Mouse (Mus musculus) spleen, embryonic (tissue): ENCODE measurements around the gene Slit3.

Experiments
- CTCF ChIA-PET: fragments of 350-600 bp; sonication (Branson Sonifier 250); formaldehyde crosslinking; loops from one replicate; lab custom pipeline; 2022; lab: Charles Lee

Gene Slit3

GRCm38 (mm10) chr11:35345696-35346480 lies 224.9 kb downstream of the Slit3 start:
- CTCF ChIA-PET, result no interaction called here

GRCm38 (mm10) chr11:35348099-35348498 lies 227.1 kb downstream of the Slit3 start:
- CTCF ChIA-PET, result no interaction called here

DNA sequence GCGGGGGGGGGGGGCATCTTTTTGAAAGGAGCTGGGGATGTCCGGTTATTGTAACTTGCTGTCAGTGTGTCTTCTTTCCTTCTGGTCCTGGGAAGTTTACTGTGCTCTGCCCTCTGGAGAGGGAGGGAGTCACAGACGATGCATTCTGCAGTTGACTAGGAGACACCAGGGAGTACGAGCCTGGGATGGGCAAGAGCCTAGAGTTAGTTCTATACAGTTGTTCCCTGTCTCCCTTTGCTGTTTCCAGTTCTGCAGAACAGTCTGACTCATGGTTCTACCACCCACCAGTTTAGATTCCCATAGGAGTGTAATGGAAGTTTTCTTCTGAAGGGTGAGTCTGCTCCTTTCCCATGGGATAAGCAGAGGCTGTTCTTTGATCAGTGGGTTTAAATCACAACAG lies 229.9 kb downstream of the Slit3 start:
- CTCF ChIA-PET, result interaction anchor here (0.6 kb wide), 2 partner anchors 21 to 217 kb away, joined by 4 to 6 read pairs; no protein-coding TSS in a partner anchor

DNA sequence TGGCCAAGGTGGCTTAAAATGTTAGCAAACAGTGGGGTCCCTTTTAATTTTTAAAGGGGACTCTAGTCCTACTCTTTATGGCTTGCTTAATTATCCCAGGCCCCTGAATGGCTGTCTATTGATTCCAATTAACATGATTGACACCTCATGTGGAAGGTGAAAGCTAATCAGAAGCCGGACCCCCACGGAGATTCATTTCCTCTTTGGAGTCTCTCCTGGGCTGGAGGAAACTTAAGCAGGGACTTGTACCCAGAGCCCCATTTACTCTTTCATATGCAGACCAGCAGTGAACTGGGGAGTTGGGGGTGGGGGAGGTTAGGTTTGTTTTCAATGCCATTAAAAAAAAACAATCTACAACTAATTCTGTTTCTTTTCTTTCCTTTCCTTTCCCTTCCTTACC lies 230.4 kb downstream of the Slit3 start:
- CTCF ChIA-PET, result interaction anchor here (0.6 kb wide), 2 partner anchors 21 to 217 kb away, joined by 4 to 6 read pairs; no protein-coding TSS in a partner anchor

- CTCF ChIA-PET, result no interaction called here
Measured at GRCm38 (mm10) chr11:35355811-35356210, 234.8 kb downstream of the Slit3 start.

DNA sequence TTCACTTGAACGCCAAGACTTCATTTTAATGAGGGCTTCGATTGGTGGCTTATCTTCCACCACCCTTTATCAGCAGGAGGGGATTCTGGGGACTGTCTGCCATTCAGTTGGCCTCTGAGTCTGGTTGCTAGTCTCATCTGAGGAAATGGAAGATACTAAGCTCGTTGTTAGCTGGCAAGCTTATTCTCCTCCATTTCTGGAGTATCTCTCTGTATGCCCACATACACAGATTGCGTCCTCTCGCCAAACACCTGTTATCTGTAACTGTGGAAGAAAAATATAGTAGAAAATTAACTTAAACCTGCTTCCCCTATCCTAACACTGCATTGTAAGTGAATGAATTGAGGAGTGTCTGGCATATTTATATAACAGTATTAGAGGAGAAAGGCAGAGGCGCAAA lies 240.0 kb downstream of the Slit3 start:
- CTCF ChIA-PET, result no interaction called here

DNA sequence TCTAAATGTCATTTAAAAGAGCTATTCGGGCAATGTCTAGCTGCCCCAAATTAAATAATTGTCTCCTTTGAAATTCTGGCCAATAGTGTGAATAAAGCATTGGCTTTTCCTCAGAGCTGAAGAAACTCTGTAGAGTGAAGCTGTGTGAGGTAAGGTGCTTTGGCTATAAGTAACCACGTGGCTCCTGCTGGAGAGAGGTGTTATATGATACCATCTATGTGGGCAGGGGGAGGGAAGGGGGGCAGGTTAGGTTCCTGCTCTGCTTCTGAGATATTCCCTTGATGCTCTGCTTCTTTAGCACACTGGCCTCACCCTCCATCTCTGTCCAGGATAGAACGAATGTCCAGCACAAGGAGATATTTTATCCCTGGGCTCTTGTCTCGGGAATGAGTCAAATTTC lies 242.0 kb downstream of the Slit3 start:
- CTCF ChIA-PET, result no interaction called here

- CTCF ChIA-PET, result no interaction called here
Measured at GRCm38 (mm10) chr11:35364469-35364868, 243.4 kb downstream of the Slit3 start.

DNA sequence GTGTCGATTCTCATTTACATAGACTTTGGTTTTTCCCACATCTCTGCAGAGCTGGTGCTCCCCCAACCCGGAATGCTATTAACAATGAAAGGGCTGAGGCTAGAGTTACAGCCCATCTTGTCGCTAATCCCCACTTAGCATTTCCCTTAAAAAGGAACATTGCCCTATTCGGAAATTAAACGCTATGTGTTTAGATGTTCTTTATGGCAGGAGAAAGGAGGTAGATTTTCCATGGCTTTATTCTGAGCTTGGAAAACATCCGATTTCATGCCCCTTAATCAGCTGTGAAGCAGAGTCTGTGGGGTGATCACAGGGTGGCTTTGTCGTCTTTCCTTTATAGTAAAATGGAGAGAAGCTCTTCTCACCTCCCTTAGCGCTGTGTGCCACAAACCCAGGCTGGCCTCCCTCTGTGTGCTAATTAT lies 244.5 kb downstream of the Slit3 start:
- CTCF ChIA-PET, result no interaction called here

GRCm38 (mm10) chr11:35366611-35367010 lies 245.6 kb downstream of the Slit3 start:
- CTCF ChIA-PET, result no interaction called here

DNA sequence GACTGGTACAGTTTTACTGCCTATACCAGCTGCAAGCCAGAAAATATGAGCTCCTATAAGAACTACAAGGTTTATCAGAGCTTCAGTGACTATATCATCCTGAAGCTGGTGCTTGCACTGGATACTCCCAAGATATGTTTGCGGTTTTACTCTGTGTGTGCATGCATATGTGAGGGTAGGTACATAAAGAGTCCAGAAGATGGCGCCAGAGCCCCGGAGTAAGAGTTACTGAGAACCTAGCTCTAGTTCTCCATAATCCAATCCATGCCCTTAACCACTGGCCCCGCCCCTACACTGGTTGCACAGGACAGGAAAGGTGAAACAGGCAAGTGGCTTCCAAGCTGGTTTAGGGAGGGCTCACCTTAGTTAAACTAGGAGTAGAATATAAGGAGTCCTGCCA lies 246.2 kb downstream of the Slit3 start:
- CTCF ChIA-PET, result no interaction called here

DNA sequence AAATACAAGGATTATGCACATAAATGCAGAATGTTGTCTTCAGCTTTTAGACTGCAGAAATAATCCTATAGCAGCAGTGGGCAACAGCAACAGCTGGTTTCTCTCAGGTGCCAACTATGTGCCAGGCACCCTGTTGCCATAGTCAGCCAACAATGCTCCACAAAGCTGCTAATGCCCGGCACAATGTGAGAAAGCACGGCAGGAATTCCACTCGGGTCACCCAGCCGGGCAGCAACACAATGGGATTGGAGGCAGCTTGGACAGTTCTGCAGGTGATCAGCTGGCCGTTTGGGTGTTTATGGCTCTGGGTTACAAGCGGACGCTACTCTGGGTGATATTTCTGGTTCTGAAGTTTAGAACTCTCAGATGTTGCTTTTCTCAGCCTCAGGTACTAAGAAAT lies 248.9 kb downstream of the Slit3 start:
- CTCF ChIA-PET, result no interaction called here

- CTCF ChIA-PET, result interaction anchor here (0.6 kb wide), 1 partner anchor 11 kb away, joined by 9 read pairs; no protein-coding TSS in a partner anchor
Measured at GRCm38 (mm10) chr11:35370705-35371104, 249.7 kb downstream of the Slit3 start.

- CTCF ChIA-PET, result interaction anchor here (0.6 kb wide), 1 partner anchor 21 kb away, joined by 6 read pairs; no protein-coding TSS in a partner anchor
Measured at GRCm38 (mm10) chr11:35372410-35372809, 251.4 kb downstream of the Slit3 start.

DNA sequence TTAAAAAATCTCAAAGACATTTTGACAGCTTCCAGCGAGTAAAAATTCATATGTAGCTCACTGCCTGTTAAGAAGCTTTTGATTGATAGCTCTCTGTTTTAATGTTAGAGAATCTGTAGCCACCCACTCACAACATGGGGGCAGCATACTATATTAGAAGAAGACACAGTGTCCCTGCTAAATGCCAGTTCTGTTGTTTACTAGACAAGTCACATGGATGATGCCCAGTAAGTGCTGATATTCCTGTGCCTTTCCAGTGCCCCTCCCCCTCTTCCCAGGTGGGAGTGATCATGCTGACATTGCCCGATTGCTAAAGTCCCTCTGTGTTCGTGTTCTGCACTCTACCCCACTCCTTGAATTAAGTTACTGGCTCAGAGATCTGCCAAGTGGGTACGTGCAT lies 254.0 kb downstream of the Slit3 start:
- CTCF ChIA-PET, result no interaction called here

GRCm38 (mm10) chr11:35378802-35379201 lies 257.8 kb downstream of the Slit3 start:
- CTCF ChIA-PET, result no interaction called here

- CTCF ChIA-PET, result no interaction called here
Measured at GRCm38 (mm10) chr11:35379407-35379806, 258.4 kb downstream of the Slit3 start.

GRCm38 (mm10) chr11:35380766-35381165 lies 259.7 kb downstream of the Slit3 start:
- CTCF ChIA-PET, result no interaction called here

GRCm38 (mm10) chr11:35385444-35385843 lies 264.4 kb downstream of the Slit3 start:
- CTCF ChIA-PET, result no interaction called here

- CTCF ChIA-PET, result no interaction called here
Measured at GRCm38 (mm10) chr11:35387826-35388225, 266.8 kb downstream of the Slit3 start.

DNA sequence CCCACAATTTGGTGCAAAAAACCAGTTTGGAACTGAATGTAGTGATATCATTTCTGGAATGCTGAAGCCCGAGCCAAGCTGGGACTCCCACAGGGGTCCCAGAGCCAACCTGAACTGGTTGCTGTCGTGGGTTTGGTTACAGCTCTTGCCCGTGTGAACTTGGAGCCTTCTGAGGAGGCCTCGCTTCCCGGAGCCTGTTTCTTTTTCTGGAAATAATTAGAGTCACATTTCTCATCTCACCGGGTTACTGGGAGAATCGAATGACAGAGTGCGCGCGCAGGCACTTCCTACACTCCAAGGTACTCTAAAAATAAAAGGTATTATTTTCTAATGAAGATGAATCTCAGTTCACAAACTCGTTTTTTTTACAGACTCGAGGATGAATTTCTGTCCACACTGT lies 267.4 kb downstream of the Slit3 start:
- CTCF ChIA-PET, result no interaction called here

DNA sequence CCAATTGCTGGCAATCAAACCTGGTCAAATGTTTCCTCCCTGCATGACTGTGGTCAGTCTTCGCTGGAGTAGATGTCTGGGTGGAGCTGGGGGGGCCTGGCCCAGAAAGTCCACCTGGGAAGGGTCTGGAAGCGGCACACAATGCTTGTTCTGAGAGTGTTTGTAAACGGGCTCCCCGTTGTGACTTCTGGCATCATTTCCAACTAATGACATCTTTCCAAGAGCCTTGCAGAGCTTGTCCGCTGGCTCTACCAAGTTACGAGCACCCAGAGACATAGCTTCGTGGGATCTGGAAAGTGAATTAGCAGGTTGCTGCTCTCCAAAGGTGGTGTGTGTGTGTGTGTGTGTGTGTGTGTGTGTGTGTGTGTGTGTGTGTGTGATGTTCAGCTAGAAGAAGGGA lies 268.3 kb downstream of the Slit3 start:
- CTCF ChIA-PET, result no interaction called here

DNA sequence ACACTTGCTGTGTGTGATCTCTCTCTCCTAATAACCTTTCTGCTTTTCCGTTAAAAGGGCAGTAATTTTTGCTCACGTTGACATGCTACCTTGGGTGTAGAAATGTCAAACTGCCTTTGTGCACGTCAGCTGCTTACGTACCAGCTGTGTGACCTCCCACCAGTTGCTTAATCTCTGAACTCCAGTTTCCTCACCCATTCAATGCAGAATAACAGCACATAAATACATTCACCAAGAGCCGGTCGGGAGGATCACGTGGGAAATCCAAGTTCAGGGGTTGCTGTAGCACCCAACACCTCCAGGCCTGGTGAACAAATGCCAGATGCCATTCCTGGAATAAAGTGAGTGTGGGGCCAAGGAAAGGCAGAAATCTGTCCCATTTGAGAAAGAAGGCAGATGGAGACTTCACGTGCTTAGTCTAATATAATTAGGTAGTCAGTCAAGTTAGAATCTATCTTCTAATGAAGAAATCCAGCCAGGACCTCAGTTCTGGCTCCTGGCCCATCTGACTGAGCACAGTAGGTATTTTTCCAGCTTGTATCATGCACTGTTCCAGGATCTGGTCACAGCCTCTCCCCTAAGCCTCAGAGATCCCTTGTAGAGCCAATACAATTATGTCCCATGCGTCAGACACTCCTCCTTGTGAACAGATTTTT lies 268.9 kb downstream of the Slit3 start:
- CTCF ChIA-PET, result no interaction called here
